Mouse (Mus musculus) heart, postnatal 0 days (tissue): Measurements from ENCODE around the gene Reep3. TPM values are rescaled to one million over a fixed set of nuclear protein-coding genes. Genes with fewer than 3 reads are reported as not detected.
"Not testable (repeated sequence)": the region's sequence is repeated elsewhere in the genome, so short reads cannot be mapped to it uniquely, and the experiment has no call there.

Source experiments
- ATAC-seq: fragments of 200-750 bp; cut with Nextera tagmentation; 2 replicates; pipeline ENCODE4 v1.8.0; 2017; ENCODE audit warnings: low read depth, moderate number of reproducible peaks, moderate library complexity; ENCODE audit not compliant: insufficient read depth
- DNase-seq: peaks from one replicate; pipeline ENCODE4 v3.0.0-alpha.2; 2016; ENCODE audit warnings: low spot score
- H3K27ac ChIP-seq: fragments of 300-500 bp; sonication (generic); 2 replicates; pipeline ENCODE4 v1.5.1; 2014; ENCODE audit warnings: low read depth, mild to moderate bottlenecking
- H3K27me3 ChIP-seq: fragments of 300-500 bp; sonication (generic); 2 replicates; pipeline ENCODE4 v1.6.1; 2014; ENCODE audit warnings: low read length, mixed read lengths; ENCODE audit not compliant: control insufficient read depth, insufficient read depth
- H3K36me3 ChIP-seq: fragments of 300-500 bp; sonication (generic); replicated peaks from 2 replicates; pipeline ENCODE4 v1.6.1; 2014; ENCODE audit warnings: low read length, mixed read lengths; ENCODE audit not compliant: control insufficient read depth, insufficient read depth
- H3K4me1 ChIP-seq: fragments of 300-500 bp; sonication (generic); 2 replicates; pipeline ENCODE4 v1.6.1; 2014; ENCODE audit warnings: antibody characterized with exemption; ENCODE audit not compliant: control insufficient read depth, insufficient read depth
- H3K4me2 ChIP-seq: fragments of 300-500 bp; sonication (generic); 2 replicates; pipeline ENCODE4 v1.6.1; 2014; ENCODE audit warnings: low read depth, mild to moderate bottlenecking, low read length, moderate library complexity
- H3K4me3 ChIP-seq: fragments of 300-500 bp; sonication (generic); 2 replicates; pipeline ENCODE4 v1.5.1; 2014; ENCODE audit warnings: low read depth, low read length
- H3K9ac ChIP-seq: fragments of 300-500 bp; sonication (generic); replicated peaks from 2 replicates; pipeline ENCODE4 v1.6.1; 2014; ENCODE audit warnings: low read depth, low read length, mixed read lengths
- H3K9me3 ChIP-seq: fragments of 300-500 bp; sonication (generic); replicated peaks from 2 replicates; pipeline ENCODE4 v1.6.1; 2016; ENCODE audit warnings: low read length; ENCODE audit not compliant: control insufficient read depth
- CTCF ChIP-seq: IDR thresholded peaks from 2 replicates; pipeline ENCODE4 v1.5.1; 2016; ENCODE audit warnings: antibody characterized with exemption, control low read depth, low read depth
- EP300 ChIP-seq: IDR thresholded peaks from 2 replicates; pipeline ENCODE4 v1.6.1; 2016; ENCODE audit warnings: antibody characterized with exemption, low read depth
- WGBS: fragments of 180-500 bp; shearing (Covaris S2); extraction: QIAGEN DNeasy Blood & Tissue Kit; methylation state at CpG from one replicate; pipeline ENCODE4 v1.1.7; 2014; 5-methylcytosine and 5-hydroxymethylcytosine counted together
- polyA plus RNA-seq: library from polyadenylated mRNA; unstranded; fragments of >200 nt; fragmentation: Nextera tagmentation; extraction: Ambion mirVana; gene quantifications from 2 replicates; pipeline ENCODE4 v1.2.1, GENCODE M21; 2015
- total RNA-seq: library from RNA; depleted of rRNA; stranded (reverse); fragments of >200 nt; gene quantifications from 2 replicates; pipeline ENCODE4 v1.2.3, GENCODE M21; 2014; ENCODE audit warnings: low replicate concordance

Reep3 gene
- total and polyA plus RNA-seq, 2 experiments from 2014 or later: 26.6 to 26.8 TPM

DNA sequence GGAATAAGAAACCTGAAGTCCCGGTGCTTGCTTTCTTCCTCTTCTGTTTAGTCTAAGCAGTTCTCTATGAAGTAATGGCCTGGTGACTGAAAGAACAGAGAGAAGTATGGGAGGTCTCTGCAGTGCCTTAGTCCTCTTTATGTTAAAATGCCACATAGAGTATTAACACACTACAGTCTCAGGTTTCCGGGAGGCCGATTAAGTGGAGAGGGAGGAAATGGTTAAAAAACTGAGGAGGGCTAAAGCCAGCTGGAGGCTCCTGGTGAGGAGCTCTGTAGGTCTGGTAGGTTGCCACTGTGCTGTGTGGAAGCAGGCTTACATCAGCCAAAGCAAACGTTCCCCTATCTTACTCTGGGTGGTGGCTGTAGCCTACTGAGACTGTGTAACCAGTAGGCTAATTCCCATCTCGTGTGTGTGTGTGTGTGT is 18.9 kb upstream of the Reep3 start:
- TF ChIP-seq EP300 (no peak), CTCF (no peak)
- no peaks in the 10 kb centered on the region for H3K27me3 ChIP-seq
- no peaks in the 10 kb centered on the region for H3K36me3 ChIP-seq
- H3K9me3 ChIP-seq: no peaks in the 10 kb centered on the region
- peak; percentile 70 for ATAC-seq
- DNase-seq: peak; percentile 62
- WGBS: 24% methylated on average over 5 of the region's 5 CpGs
- H3K4me3 ChIP-seq: no peak overlapping the region
- H3K27ac ChIP-seq: peak overlapping the region; percentile 60
- H3K9ac ChIP-seq: 0 out of 2 replicates have a peak overlapping the region, but pooled peaks have one; percentile 4
- H3K4me1 ChIP-seq: peaks cover 52% of the 10 kb centered on the region
- H3K4me2 ChIP-seq: 0 out of 2 replicates have a peak overlapping the region, but pooled peaks have one; percentile 1

DNA sequence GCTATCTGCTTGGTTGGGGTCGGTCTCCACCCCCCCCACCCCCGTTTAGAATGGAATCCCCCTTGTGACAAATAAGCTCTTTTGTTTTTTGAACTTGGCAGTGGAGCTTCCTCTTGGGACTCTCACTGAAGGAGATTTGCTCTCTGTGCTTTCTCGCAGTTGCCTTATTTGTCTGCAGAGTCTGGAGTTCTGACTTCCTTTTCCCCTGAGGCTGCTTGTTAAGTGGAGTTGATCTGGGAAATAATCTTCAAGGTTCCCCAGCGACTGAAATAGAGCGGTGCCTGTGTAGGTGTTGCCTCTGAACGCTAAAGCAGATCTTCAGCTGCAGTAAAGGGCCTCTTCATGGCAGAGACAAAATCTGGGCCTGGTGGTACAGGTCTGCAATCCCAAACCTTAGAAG is 18.4 kb upstream of the Reep3 start:
- no peaks in the 10 kb centered on the region; the same call in 1 of the 2 replicates for H3K36me3 ChIP-seq
- DNase-seq (peak; percentile 64), ATAC-seq (no peak)
- TF ChIP-seq EP300: no peak
- no peak for TF ChIP-seq CTCF
- H3K4me1 ChIP-seq: peaks cover 50% of the 10 kb centered on the region
- no peaks in the 10 kb centered on the region for H3K27me3 ChIP-seq
- 0 out of 2 replicates have a peak overlapping the region, but pooled peaks have one; percentile 1 for H3K4me2 ChIP-seq
- 14% methylated on average over 6 of the region's 6 CpGs for WGBS
- no peak overlapping the region for H3K4me3 ChIP-seq
- H3K9ac ChIP-seq: 0 out of 2 replicates have a peak overlapping the region, but pooled peaks have one; percentile 4
- peak overlapping the region; percentile 60 for H3K27ac ChIP-seq
- no peaks in the 10 kb centered on the region for H3K9me3 ChIP-seq

DNA sequence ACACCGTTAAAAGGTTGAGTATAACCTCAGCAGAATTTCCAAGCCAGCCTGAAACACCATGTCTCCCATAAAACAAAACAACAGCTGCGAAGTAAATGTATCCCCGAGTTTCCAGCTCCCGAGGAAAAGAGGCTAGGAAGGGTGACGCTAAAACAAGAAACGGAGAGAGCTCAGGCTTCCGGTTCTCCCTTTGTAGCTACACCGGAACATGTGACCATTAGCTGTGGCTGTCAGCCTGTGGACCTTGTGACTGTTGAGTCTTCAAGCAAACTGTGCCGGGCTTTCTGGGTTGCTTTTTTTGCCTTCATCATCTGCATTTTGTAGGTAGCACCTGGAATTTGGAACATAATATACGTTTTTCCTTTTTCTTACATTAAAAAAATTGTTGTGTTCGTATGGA is 17.1 kb upstream of the Reep3 start:
- Histone ChIP-seq H3K4me3 (no peak overlapping the region), H3K9ac (no peak overlapping the region), H3K4me2 (no peak overlapping the region), H3K27me3 (no peaks in the 10 kb centered on the region), H3K9me3 (no peaks in the 10 kb centered on the region), H3K4me1 (peaks cover 38% of the 10 kb centered on the region), H3K27ac (peak overlapping the region; percentile 20; the same call in 1 of the 2 replicates), H3K36me3 (peaks cover 6% of the 10 kb centered on the region; the same call in 1 of the 2 replicates)
- WGBS: 77% methylated on average over 11 of the region's 11 CpGs
- ATAC-seq: no peak
- DNase-seq: no peak
- TF ChIP-seq EP300 (no peak), CTCF (no peak)

DNA sequence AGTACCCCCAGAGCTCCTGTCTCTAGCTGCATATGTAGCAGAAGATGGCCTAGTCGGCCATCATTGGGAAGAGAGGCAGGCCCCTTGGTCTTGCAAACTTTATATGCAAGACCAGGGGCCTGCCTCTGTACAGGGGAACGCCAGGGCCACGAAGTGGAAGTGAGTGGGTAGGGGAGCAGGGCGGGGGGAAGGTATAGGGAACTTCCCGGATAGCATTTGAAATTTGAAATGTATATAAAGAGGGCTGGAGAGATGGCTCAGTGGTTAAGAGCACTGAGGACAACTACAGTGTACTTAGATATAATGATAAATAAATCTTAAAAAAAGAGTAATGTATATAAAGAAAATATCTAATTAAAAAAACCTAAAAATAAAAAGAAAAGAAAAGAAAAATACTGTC is 16.2 kb upstream of the Reep3 start:
- not testable (repeated sequence) for H3K27me3 ChIP-seq, H3K9me3 ChIP-seq, ATAC-seq, H3K27ac ChIP-seq, H3K4me3 ChIP-seq, DNase-seq, H3K36me3 ChIP-seq, H3K9ac ChIP-seq, H3K4me2 ChIP-seq
- H3K4me1 ChIP-seq: peaks cover 43% of the 10 kb centered on the region
- WGBS: 86% methylated on average over 5 of the region's 5 CpGs

DNA sequence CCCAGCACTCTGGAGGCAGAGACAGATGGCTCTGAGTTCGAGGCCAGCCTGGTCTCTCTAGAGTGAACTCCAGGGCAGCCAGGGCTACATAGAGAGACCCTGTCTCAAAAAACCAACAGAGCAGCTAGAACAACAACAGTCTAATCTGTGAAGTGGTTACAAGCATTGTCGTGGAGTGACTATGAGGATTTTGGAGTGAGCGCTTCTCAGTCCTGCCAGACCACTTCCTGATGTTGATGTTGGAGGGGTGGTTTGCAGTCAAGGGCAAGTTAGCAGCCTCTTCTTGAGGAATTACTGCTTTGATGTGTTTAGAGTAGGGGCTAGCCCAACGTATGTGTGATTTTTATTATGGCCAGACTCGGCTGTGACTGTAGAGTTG is 15.0 kb upstream of the Reep3 start:
- Histone ChIP-seq H3K4me3 (no peak overlapping the region), H3K27me3 (no peaks in the 10 kb centered on the region), H3K9ac (no peak overlapping the region), H3K27ac (0 out of 2 replicates have a peak overlapping the region, but pooled peaks have one; percentile 15), H3K9me3 (no peaks in the 10 kb centered on the region), H3K4me2 (no peak overlapping the region), H3K36me3 (peaks cover 6% of the 10 kb centered on the region), H3K4me1 (peaks cover 54% of the 10 kb centered on the region)
- ATAC-seq (no peak), DNase-seq (no peak)
- WGBS: 56% methylated on average over 5 of the region's 5 CpGs
- TF ChIP-seq EP300: no peak
- no peak for TF ChIP-seq CTCF
